Mouse (Mus musculus) cortical plate, adult 2 months (tissue): ENCODE data around the gene Foxl1.

ENCODE experiments used
- CTCF ChIP-seq: fragments of 200-500 bp; IDR thresholded peaks from 2 replicates; pipeline ENCODE4 v1.5.1; 2011; ENCODE audit warnings: mild to moderate bottlenecking, control low read depth, low read length; ENCODE audit not compliant: insufficient read depth; ENCODE audit errors: extremely low read depth
- POLR2A ChIP-seq: fragments of 200-500 bp; IDR thresholded peaks from 2 replicates; pipeline ENCODE4 v1.6.1; 2011; ENCODE audit warnings: mild to moderate bottlenecking, low read length, control low read depth; ENCODE audit not compliant: insufficient read depth; ENCODE audit errors: extremely low read depth

DNA sequence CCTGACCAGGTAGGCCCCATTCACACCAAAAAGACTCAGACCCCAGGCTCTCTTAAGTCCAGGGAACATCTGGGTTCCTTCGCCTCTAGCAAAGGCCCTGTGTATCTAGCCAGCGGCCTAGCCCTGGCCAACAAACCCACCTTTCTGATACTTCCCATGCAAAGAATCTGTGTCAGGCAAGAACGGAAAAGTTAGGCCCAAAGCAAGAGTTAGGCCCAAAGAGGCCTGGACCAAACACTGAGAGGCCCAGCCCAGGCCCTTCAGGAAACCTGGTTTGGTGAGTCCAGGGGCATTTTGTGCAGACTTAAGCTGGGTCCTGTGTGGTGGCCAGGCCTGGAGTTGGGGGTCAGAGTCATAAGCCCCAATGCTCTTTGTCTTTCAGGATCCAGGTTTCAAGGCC, 42.2 kb upstream of the Foxl1 start:
- TF ChIP-seq CTCF (no peak), POLR2A (no peak)
